Mouse (Mus musculus) T-helper 2 cell (primary cell): Measurements from ENCODE around the gene Prps2.

Experiments used
- in situ Hi-C: fragments of 300-600 bp; cut with MboI, MseI; formaldehyde crosslinking; loops from one replicate; pipeline ENCODE4 v1.15.1; 2025; ENCODE audit warnings: high pct_unique_total_duplicates

The Prps2 gene

GRCm38 (mm10) chrX:167382047-167382853 is at the start of gene Prps2:
Prps2 (minus strand) TSS chrX:167382749.
- in situ Hi-C loops = no loop called here

- in situ Hi-C loops = no loop called here
These were observed 35.1 kb upstream of the Prps2 start for GRCm38 (mm10) chrX:167417654-167418053.

- in situ Hi-C loops = no loop called here
These were observed 12.4 kb upstream of the Prps2 start for GRCm38 (mm10) chrX:167394940-167395339.

- in situ Hi-C loops = no loop called here
These were observed 4.1 kb upstream of the Prps2 start for GRCm38 (mm10) chrX:167386647-167387046.

GRCm38 (mm10) chrX:167382854-167383186 is 271 bp upstream of the Prps2 start:
- in situ Hi-C loops = no loop called here

- in situ Hi-C loops = no loop called here
These were observed 934 bp downstream of the Prps2 start for GRCm38 (mm10) chrX:167381583-167382046.

GRCm38 (mm10) chrX:167380073-167380472 is 2.5 kb downstream of the Prps2 start:
- in situ Hi-C loops = no loop called here

GRCm38 (mm10) chrX:167361231-167361630 is 21.3 kb downstream of the Prps2 start:
- in situ Hi-C loops = loop anchor here (5.0 kb wide), 1 partner anchor 84 kb away; no protein-coding TSS in a partner anchor

GRCm38 (mm10) chrX:167359704-167360103 is 22.8 kb downstream of the Prps2 start:
- in situ Hi-C loops = loop anchor here (5.0 kb wide), 1 partner anchor 82 kb away; no protein-coding TSS in a partner anchor

GRCm38 (mm10) chrX:167357415-167357814 is 25.1 kb downstream of the Prps2 start:
- in situ Hi-C loops = no loop called here

- in situ Hi-C loops = no loop called here
These were observed 26.6 kb downstream of the Prps2 start for GRCm38 (mm10) chrX:167355965-167356364.

GRCm38 (mm10) chrX:167353617-167354016 is 28.9 kb downstream of the Prps2 start:
- in situ Hi-C loops = no loop called here

GRCm38 (mm10) chrX:167346440-167346839 is 36.1 kb downstream of the Prps2 start:
- in situ Hi-C loops = no loop called here

GRCm38 (mm10) chrX:167344356-167344755 is 38.2 kb downstream of the Prps2 start:
- in situ Hi-C loops = no loop called here

GRCm38 (mm10) chrX:167341811-167342210 is 40.7 kb downstream of the Prps2 start:
- in situ Hi-C loops = no loop called here

GRCm38 (mm10) chrX:167340190-167340589 is 42.4 kb downstream of the Prps2 start:
- in situ Hi-C loops = no loop called here

- in situ Hi-C loops = no loop called here
These were observed 44.6 kb downstream of the Prps2 start for GRCm38 (mm10) chrX:167337990-167338389.

- in situ Hi-C loops = no loop called here
These were observed 48.0 kb downstream of the Prps2 start for GRCm38 (mm10) chrX:167334571-167334970.

GRCm38 (mm10) chrX:167332607-167333006 is 49.9 kb downstream of the Prps2 start:
- in situ Hi-C loops = no loop called here

GRCm38 (mm10) chrX:167330993-167331392 is 51.6 kb downstream of the Prps2 start:
- in situ Hi-C loops = no loop called here

- in situ Hi-C loops = no loop called here
These were observed 52.1 kb downstream of the Prps2 start, which contains the start of gene Tlr7 for GRCm38 (mm10) chrX:167330399-167330798. Tlr7 (minus strand) TSS chrX:167330558.

- in situ Hi-C loops = no loop called here
These were observed 52.9 kb downstream of the Prps2 start for GRCm38 (mm10) chrX:167329620-167330019.

GRCm38 (mm10) chrX:167329098-167329497 is 53.5 kb downstream of the Prps2 start:
- in situ Hi-C loops = no loop called here
